Mouse (Mus musculus): Measurements from ENCODE around the gene Ccdc8.
"Not testable (repeated sequence)": the region's sequence is repeated elsewhere in the genome, so short reads cannot be mapped to it uniquely, and the experiment has no call there.

Ccdc8 gene

GRCm38 (mm10) chr7:16992451-16992807 lies at the start of gene Ccdc8:
Ccdc8 (plus strand) TSS chr7:16992708.
- no peak for DNase-seq (ENCODE audit: low read depth, low spot score)

GRCm38 (mm10) chr7:16942861-16943260 lies 49.6 kb upstream of the Ccdc8 start:
- no peak for DNase-seq (ENCODE audit: low read depth, low spot score)

GRCm38 (mm10) chr7:16944061-16944807 lies 48.3 kb upstream of the Ccdc8 start, which contains the start of gene Pnmal2:
Pnmal2 (plus strand) TSS chr7:16944682.
- peak; percentile 95 for DNase-seq (ENCODE audit: low read depth, low spot score)

GRCm38 (mm10) chr7:16944808-16945315 lies 47.6 kb upstream of the Ccdc8 start:
- DNase-seq (ENCODE audit: low read depth, low spot score) = no peak

GRCm38 (mm10) chr7:16945419-16945818 lies 47.1 kb upstream of the Ccdc8 start:
- no peak for DNase-seq (ENCODE audit: low read depth, low spot score)

- DNase-seq (ENCODE audit: low read depth, low spot score) = no peak
Observed at GRCm38 (mm10) chr7:16946441-16947348, 45.8 kb upstream of the Ccdc8 start.

GRCm38 (mm10) chr7:16947349-16947895 lies 45.1 kb upstream of the Ccdc8 start:
- no peak for DNase-seq (ENCODE audit: low read depth, low spot score)

GRCm38 (mm10) chr7:16947959-16948361 lies 44.5 kb upstream of the Ccdc8 start:
- DNase-seq (ENCODE audit: low read depth, low spot score) = no peak

GRCm38 (mm10) chr7:16948923-16949458 lies 43.5 kb upstream of the Ccdc8 start:
- no peak for DNase-seq (ENCODE audit: low read depth, low spot score)

- DNase-seq (ENCODE audit: low read depth, low spot score) = peak; percentile 80
Observed at GRCm38 (mm10) chr7:16949908-16950841, 42.3 kb upstream of the Ccdc8 start.

- peak; percentile 90 for DNase-seq (ENCODE audit: low read depth, low spot score)
Observed at GRCm38 (mm10) chr7:16950861-16951635, 41.5 kb upstream of the Ccdc8 start.

- not testable (repeated sequence) for DNase-seq (ENCODE audit: low read depth, low spot score)
Observed at GRCm38 (mm10) chr7:16953776-16954175, 38.7 kb upstream of the Ccdc8 start.

- no peak for DNase-seq (ENCODE audit: low read depth, low spot score)
Observed at GRCm38 (mm10) chr7:16955712-16956111, 36.8 kb upstream of the Ccdc8 start.

- no peak for DNase-seq (ENCODE audit: low read depth, low spot score)
Observed at GRCm38 (mm10) chr7:16956410-16957265, 35.9 kb upstream of the Ccdc8 start.

GRCm38 (mm10) chr7:16959539-16960187 lies 32.8 kb upstream of the Ccdc8 start, which contains the start of gene Pnmal1:
Pnmal1 (plus strand) TSS chr7:16959679.
- DNase-seq (ENCODE audit: low read depth, low spot score) = peak; percentile 95

GRCm38 (mm10) chr7:16961678-16962077 lies 30.8 kb upstream of the Ccdc8 start:
- DNase-seq (ENCODE audit: low read depth, low spot score) = no peak

GRCm38 (mm10) chr7:16968414-16968813 lies 24.1 kb upstream of the Ccdc8 start:
- DNase-seq (ENCODE audit: low read depth, low spot score) = no peak

GRCm38 (mm10) chr7:16971160-16971559 lies 21.3 kb upstream of the Ccdc8 start:
- no peak for DNase-seq (ENCODE audit: low read depth, low spot score)

Data from mesoderm, embryonic 11.5 days (tissue).